Mouse (Mus musculus): ENCODE measurements around the gene Bach2.

Bach2 gene

GRCm38 (mm10) chr4:32249748-32250332 lies 11.2 kb downstream of the Bach2 start:
- DNase-seq (ENCODE audit: low read depth, low spot score) = no peak

GRCm38 (mm10) chr4:32250333-32251004 lies 11.9 kb downstream of the Bach2 start:
- DNase-seq (ENCODE audit: low read depth, low spot score) = no peak

- no peak for DNase-seq (ENCODE audit: low read depth, low spot score)
Observed at GRCm38 (mm10) chr4:32251005-32251365, 12.4 kb downstream of the Bach2 start.

- DNase-seq (ENCODE audit: low read depth, low spot score) = no peak
Observed at GRCm38 (mm10) chr4:32251946-32252672, 13.5 kb downstream of the Bach2 start.

- DNase-seq (ENCODE audit: low read depth, low spot score) = no peak
Observed at GRCm38 (mm10) chr4:32257686-32258085, 19.1 kb downstream of the Bach2 start.

GRCm38 (mm10) chr4:32258093-32258492 lies 19.5 kb downstream of the Bach2 start:
- DNase-seq (ENCODE audit: low read depth, low spot score) = no peak

GRCm38 (mm10) chr4:32258596-32258995 lies 20.0 kb downstream of the Bach2 start:
- DNase-seq (ENCODE audit: low read depth, low spot score) = no peak

GRCm38 (mm10) chr4:32260909-32261308 lies 22.3 kb downstream of the Bach2 start:
- no peak for DNase-seq (ENCODE audit: low read depth, low spot score)

- no peak for DNase-seq (ENCODE audit: low read depth, low spot score)
Observed at GRCm38 (mm10) chr4:32262825-32263684, 24.5 kb downstream of the Bach2 start.

- DNase-seq (ENCODE audit: low read depth, low spot score) = no peak
Observed at GRCm38 (mm10) chr4:32263685-32264038, 25.1 kb downstream of the Bach2 start.

- DNase-seq (ENCODE audit: low read depth, low spot score) = no peak
Observed at GRCm38 (mm10) chr4:32264892-32265291, 26.3 kb downstream of the Bach2 start.

- no peak for DNase-seq (ENCODE audit: low read depth, low spot score)
Observed at GRCm38 (mm10) chr4:32266731-32267130, 28.1 kb downstream of the Bach2 start.

- DNase-seq (ENCODE audit: low read depth, low spot score) = no peak
Observed at GRCm38 (mm10) chr4:32268042-32268441, 29.4 kb downstream of the Bach2 start.

GRCm38 (mm10) chr4:32272398-32272797 lies 33.8 kb downstream of the Bach2 start:
- DNase-seq (ENCODE audit: low read depth, low spot score) = no peak

GRCm38 (mm10) chr4:32274776-32275294 lies 36.2 kb downstream of the Bach2 start:
- DNase-seq (ENCODE audit: low read depth, low spot score) = no peak

- DNase-seq (ENCODE audit: low read depth, low spot score) = no peak
Observed at GRCm38 (mm10) chr4:32279842-32280241, 41.2 kb downstream of the Bach2 start.

GRCm38 (mm10) chr4:32280401-32280800 lies 41.8 kb downstream of the Bach2 start:
- DNase-seq (ENCODE audit: low read depth, low spot score) = no peak

GRCm38 (mm10) chr4:32281306-32281705 lies 42.7 kb downstream of the Bach2 start:
- no peak for DNase-seq (ENCODE audit: low read depth, low spot score)

GRCm38 (mm10) chr4:32286405-32286804 lies 47.8 kb downstream of the Bach2 start:
- no peak for DNase-seq (ENCODE audit: low read depth, low spot score)

GRCm38 (mm10) chr4:32288036-32288860 lies 49.6 kb downstream of the Bach2 start:
- DNase-seq (ENCODE audit: low read depth, low spot score) = no peak

GRCm38 (mm10) chr4:32289845-32290244 lies 51.2 kb downstream of the Bach2 start:
- DNase-seq (ENCODE audit: low read depth, low spot score) = no peak

All from brain, embryonic 18.5 days (tissue).